In genomic region chr8:125257660-125258059, GRCm38 (mm10) we compare ENCODE assay signal across 28 mouse cellular contexts.
DNase-seq lines count a peak whose midpoint lies in the region; ATAC-seq and TF ChIP-seq lines count a peak whose summit lies in the region.
"Had no signal": no experiment of that assay in that cellular context is flagged by ENCODE, and none has a peak within 500 bp of the region (broad histone marks: within the 10 kb centered on the region; RNA-seq: fewer than 3 reads in every experiment).

No protein-coding gene starts in this region.

- no peak overlapping the region for H3K4me3 ChIP-seq in gastrocnemius, adult 2 months
- no peak overlapping the region for H3K4me3 ChIP-seq in midbrain, embryonic 16.5 days (ENCODE audit: low read depth, low read length)
- no peak overlapping the region for H3K4me3 ChIP-seq in midbrain, embryonic 14.5 days (replicated peaks; ENCODE audit: low read depth, low read length)
- H3K4me3 ChIP-seq in heart, embryonic 14.5 days (ENCODE audit: control insufficient read depth in 1 of 2, insufficient read depth in 1 of 2, low read depth in 1 of 2, low read length in 2 of 2), result no peak overlapping the region
- H3K4me3 ChIP-seq: erythroblast, embryonic 14.5 days; forebrain, embryonic 13.5 days; hindbrain, embryonic 12.5 days; intestine, embryonic 15.5 days; limb, embryonic 13.5 days; lung, embryonic 15.5 days; neural tube, embryonic 13.5 days had no signal

- no peak for ATAC-seq in midbrain, embryonic 16.5 days
- no peak for ATAC-seq in midbrain, embryonic 14.5 days (ENCODE audit: low FRiP score, low TSS enrichment)
- no peak for ATAC-seq in heart, embryonic 14.5 days (ENCODE audit: insufficient number of reproducible peaks, insufficient read depth, low FRiP score, low read depth)
- ATAC-seq in megakaryocyte, adult 5-6 weeks (ENCODE audit: poor library complexity, severe bottlenecking), result no peak
- ATAC-seq: forebrain, embryonic 13.5 days; hindbrain, postnatal 0 days; intestine, embryonic 15.5 days had no signal

- peaks cover 20% of the 10 kb centered on the region for H3K4me1 ChIP-seq in midbrain, embryonic 16.5 days (ENCODE audit: control insufficient read depth, insufficient read depth, low read length)
- peaks cover 23% of the 10 kb centered on the region for H3K4me1 ChIP-seq in midbrain, embryonic 14.5 days (ENCODE audit: control insufficient read depth, insufficient read depth, low read length)
- peaks cover 22 to 38% of the 10 kb centered on the region in 2 experiments for H3K4me1 ChIP-seq in heart, embryonic 14.5 days (ENCODE audit: control insufficient read depth in 2 of 2, insufficient read depth in 2 of 2, low read length in 2 of 2)

- H3K4me2 ChIP-seq in midbrain, embryonic 16.5 days (ENCODE audit: low read length), result no peak overlapping the region
- H3K4me2 ChIP-seq in midbrain, embryonic 14.5 days (ENCODE audit: low read length), result no peak overlapping the region
- no peak overlapping the region for H3K4me2 ChIP-seq in heart, embryonic 14.5 days (ENCODE audit: low read length)
- H3K4me2 ChIP-seq: forebrain, embryonic 13.5 days; hindbrain, embryonic 12.5 days; intestine, embryonic 15.5 days; limb, embryonic 13.5 days; liver, embryonic 11.5 days; lung, embryonic 15.5 days; midbrain, embryonic 11.5 days; neural tube, embryonic 13.5 days had no signal

- no peaks in the 10 kb centered on the region for H3K27me3 ChIP-seq in midbrain, embryonic 16.5 days (ENCODE audit: control insufficient read depth, insufficient read depth, low read depth, low read length)
- no peaks in the 10 kb centered on the region; the same call in 1 of the 2 replicates for H3K27me3 ChIP-seq in midbrain, embryonic 14.5 days (ENCODE audit: control insufficient read depth, insufficient read depth, low read length)
- no peaks in the 10 kb centered on the region for H3K27me3 ChIP-seq in heart, embryonic 14.5 days (ENCODE audit: control insufficient read depth, insufficient read depth, low read length)
- H3K27me3 ChIP-seq: forebrain, embryonic 13.5 days; hindbrain, embryonic 12.5 days; intestine, embryonic 15.5 days; limb, embryonic 13.5 days; lung, embryonic 15.5 days had no signal

- no peaks in the 10 kb centered on the region for H3K36me3 ChIP-seq in midbrain, embryonic 16.5 days (ENCODE audit: control insufficient read depth, insufficient read depth, low read length)
- H3K36me3 ChIP-seq in midbrain, embryonic 14.5 days (ENCODE audit: control insufficient read depth, insufficient read depth, low read length), result no peaks in the 10 kb centered on the region
- H3K36me3 ChIP-seq in heart, embryonic 14.5 days (ENCODE audit: control insufficient read depth, insufficient read depth, low read length), result no peaks in the 10 kb centered on the region
- H3K36me3 ChIP-seq: hindbrain, embryonic 12.5 days; intestine, embryonic 15.5 days; limb, embryonic 13.5 days; lung, embryonic 15.5 days; neural tube, embryonic 13.5 days had no signal

- intact Hi-C loops in gastrocnemius, adult 2 months (cut with DNase I), result no loop called here
- intact Hi-C loops in gastrocnemius, postnatal 14 days (cut with DNase I; ENCODE audit: low total_unique reads), result no loop called here
- intact Hi-C loops in heart, postnatal 10 days (cut with DNase I), result no loop called here

- no peak for TF ChIP-seq CTCF in gastrocnemius, adult 2 months (IDR thresholded peaks at IDR 0.05)

- H3K9me3 ChIP-seq in midbrain, embryonic 16.5 days (replicated peaks; ENCODE audit: control insufficient read depth, low read length, poor library complexity, severe bottlenecking), result no peaks in the 10 kb centered on the region
- H3K9me3 ChIP-seq in midbrain, embryonic 14.5 days (ENCODE audit: control insufficient read depth, low read length), result no peaks in the 10 kb centered on the region
- no peaks in the 10 kb centered on the region for H3K9me3 ChIP-seq in heart, embryonic 14.5 days (ENCODE audit: control insufficient read depth, low read length)
- H3K9me3 ChIP-seq: forebrain, embryonic 13.5 days; hindbrain, embryonic 12.5 days; intestine, embryonic 15.5 days; limb, embryonic 13.5 days; lung, embryonic 15.5 days; neural tube, embryonic 13.5 days had no signal

- no peak overlapping the region for H3K27ac ChIP-seq in gastrocnemius, adult 2 months
- H3K27ac ChIP-seq in midbrain, embryonic 16.5 days (ENCODE audit: low read length), result no peak overlapping the region
- no peak overlapping the region for H3K27ac ChIP-seq in midbrain, embryonic 14.5 days (replicated peaks; ENCODE audit: low read depth, low read length)
- H3K27ac ChIP-seq in heart, embryonic 14.5 days (replicated peaks in 1 of 2; ENCODE audit: control insufficient read depth in 1 of 2, insufficient read depth in 1 of 2, low read depth in 2 of 2, low read length in 2 of 2), result no peak overlapping the region
- H3K27ac ChIP-seq: forebrain, embryonic 13.5 days; hindbrain, embryonic 12.5 days; hindbrain, postnatal 0 days; intestine, embryonic 15.5 days; kidney, postnatal 0 days; limb, embryonic 13.5 days; lung, embryonic 15.5 days had no signal

- 0 out of 2 replicates have a peak overlapping the region, but pooled peaks have one; percentile 20 for H3K9ac ChIP-seq in midbrain, embryonic 16.5 days (ENCODE audit: low read depth, low read length)
- no peak overlapping the region for H3K9ac ChIP-seq in midbrain, embryonic 14.5 days (replicated peaks; ENCODE audit: low read length)
- peak overlapping the region; percentile 30; the same call in 1 of the 2 replicates for H3K9ac ChIP-seq in heart, embryonic 14.5 days (ENCODE audit: low read length)
- H3K9ac ChIP-seq: forebrain, embryonic 13.5 days; hindbrain, embryonic 12.5 days; intestine, embryonic 15.5 days; limb, embryonic 13.5 days; lung, embryonic 15.5 days; neural tube, embryonic 13.5 days had no signal

- WGBS in midbrain, embryonic 16.5 days, result 50% methylated on average over 2 of the region's 2 CpGs
- 58% methylated on average over 2 of the region's 2 CpGs for WGBS in midbrain, embryonic 14.5 days
- 36% methylated on average over 2 of the region's 2 CpGs for whole genome bisulfite sequencing in heart, embryonic 14.5 days

- peak; percentile 29 for DNase-seq in gastrocnemius, adult 2 months
- DNase-seq in gastrocnemius, postnatal 14 days, result no peak
- no peak for DNase-seq in midbrain, embryonic 14.5 days
- peak; percentile 66 to 71 for DNase-seq in heart, postnatal 10 days
- no peak for DNase-seq in adipocyte (ENCODE audit: low spot score)
- DNase-seq: adrenal gland, adult 2 months; adrenal gland, postnatal 36 days; B cell, adult 2 months; cerebellum, adult 18-20 months; embryo, embryonic 11 days; gastrocnemius, postnatal 25 days; kidney, adult 8-10 months; kidney, postnatal 4 days; thymus, postnatal 14 days had no signal

Comparison
In these comparisons a context has a peak if more than half of its experiments do, and no peak if none do; other contexts are left out.
1. DNase-seq: peak in gastrocnemius, adult 2 months (single experiment) and heart, postnatal 10 days (2 of 2); none in gastrocnemius, postnatal 14 days (single experiment), midbrain, embryonic 14.5 days (single experiment) and adipocyte (single experiment).